Mouse (Mus musculus) adrenal gland, postnatal 10 days (tissue): ENCODE measurements around the gene Zdhhc5. TPM values are rescaled to one million over a fixed set of nuclear protein-coding genes. Genes with fewer than 3 reads are reported as not detected.
"Not testable (repeated sequence)": the region's sequence is repeated elsewhere in the genome, so short reads cannot be mapped to it uniquely, and the experiment has no call there.

ENCODE experiments used
- DNase-seq: peaks from one replicate; pipeline ENCODE4 v3.0.0; 2021; ENCODE audit warnings: mixed read lengths
- total RNA-seq, 2 experiments: library from RNA; stranded (reverse); gene quantifications; 2 replicates each; pipeline ENCODE4 v1.2.3; 2021

Gene Zdhhc5
- total RNA-seq, 2 experiments from 2014 or later = 48.9 to 49.5 TPM

GRCm38 (mm10) chr2:84735346-84735920 lies 20.5 kb upstream of the Zdhhc5 start:
- DNase-seq = no peak

GRCm38 (mm10) chr2:84734919-84735318 lies 19.9 kb upstream of the Zdhhc5 start:
- DNase-seq = no peak

- DNase-seq = no peak
Measured at GRCm38 (mm10) chr2:84734351-84734864, 19.4 kb upstream of the Zdhhc5 start.

- DNase-seq = peak; percentile 78
Measured at GRCm38 (mm10) chr2:84733579-84734300, 18.8 kb upstream of the Zdhhc5 start, which contains the start of gene Ypel4. TSS of gene Ypel4 (plus strand) at chr2:84734058.

- DNase-seq = no peak
Measured at GRCm38 (mm10) chr2:84732394-84732793, 17.4 kb upstream of the Zdhhc5 start.

- DNase-seq = no peak
Measured at GRCm38 (mm10) chr2:84731206-84731605, 16.2 kb upstream of the Zdhhc5 start.

GRCm38 (mm10) chr2:84728191-84728590 lies 13.2 kb upstream of the Zdhhc5 start:
- not testable (repeated sequence) for DNase-seq

- peak; percentile 95 for DNase-seq
Measured at GRCm38 (mm10) chr2:84727172-84727858, 12.3 kb upstream of the Zdhhc5 start, which contains the start of gene Clp1. TSS of gene Clp1 (minus strand) at chr2:84727350.

GRCm38 (mm10) chr2:84726716-84727115 lies 11.7 kb upstream of the Zdhhc5 start:
- DNase-seq = no peak

- peak; percentile 22 for DNase-seq
Measured at GRCm38 (mm10) chr2:84725770-84726169, 10.8 kb upstream of the Zdhhc5 start.

GRCm38 (mm10) chr2:84723856-84724255 lies 8.9 kb upstream of the Zdhhc5 start:
- no peak for DNase-seq

GRCm38 (mm10) chr2:84721182-84721581 lies 6.2 kb upstream of the Zdhhc5 start:
- DNase-seq = no peak

- DNase-seq = no peak
Measured at GRCm38 (mm10) chr2:84720718-84721117, 5.7 kb upstream of the Zdhhc5 start.

- DNase-seq = no peak
Measured at GRCm38 (mm10) chr2:84717357-84717756, 2.4 kb upstream of the Zdhhc5 start.

- DNase-seq = no peak
Measured at GRCm38 (mm10) chr2:84716423-84717355, 1.7 kb upstream of the Zdhhc5 start.

GRCm38 (mm10) chr2:84715562-84716361 lies 782 bp upstream of the Zdhhc5 start:
- DNase-seq = peak; percentile 61

- DNase-seq = no peak
Measured at GRCm38 (mm10) chr2:84714422-84714810, 564 bp downstream of the Zdhhc5 start.

- DNase-seq = no peak
Measured at GRCm38 (mm10) chr2:84711898-84712297, 3.1 kb downstream of the Zdhhc5 start.

GRCm38 (mm10) chr2:84707523-84707922 lies 7.5 kb downstream of the Zdhhc5 start:
- no peak for DNase-seq

GRCm38 (mm10) chr2:84705295-84705694 lies 9.7 kb downstream of the Zdhhc5 start:
- no peak for DNase-seq

GRCm38 (mm10) chr2:84704329-84704728 lies 10.7 kb downstream of the Zdhhc5 start:
- DNase-seq = no peak
